Mouse (Mus musculus): ENCODE results near the gene Abtb2.
"Not testable (repeated sequence)": the region's sequence is repeated elsewhere in the genome, so short reads cannot be mapped to it uniquely, and the experiment has no call there.

Abtb2 gene

DNA sequence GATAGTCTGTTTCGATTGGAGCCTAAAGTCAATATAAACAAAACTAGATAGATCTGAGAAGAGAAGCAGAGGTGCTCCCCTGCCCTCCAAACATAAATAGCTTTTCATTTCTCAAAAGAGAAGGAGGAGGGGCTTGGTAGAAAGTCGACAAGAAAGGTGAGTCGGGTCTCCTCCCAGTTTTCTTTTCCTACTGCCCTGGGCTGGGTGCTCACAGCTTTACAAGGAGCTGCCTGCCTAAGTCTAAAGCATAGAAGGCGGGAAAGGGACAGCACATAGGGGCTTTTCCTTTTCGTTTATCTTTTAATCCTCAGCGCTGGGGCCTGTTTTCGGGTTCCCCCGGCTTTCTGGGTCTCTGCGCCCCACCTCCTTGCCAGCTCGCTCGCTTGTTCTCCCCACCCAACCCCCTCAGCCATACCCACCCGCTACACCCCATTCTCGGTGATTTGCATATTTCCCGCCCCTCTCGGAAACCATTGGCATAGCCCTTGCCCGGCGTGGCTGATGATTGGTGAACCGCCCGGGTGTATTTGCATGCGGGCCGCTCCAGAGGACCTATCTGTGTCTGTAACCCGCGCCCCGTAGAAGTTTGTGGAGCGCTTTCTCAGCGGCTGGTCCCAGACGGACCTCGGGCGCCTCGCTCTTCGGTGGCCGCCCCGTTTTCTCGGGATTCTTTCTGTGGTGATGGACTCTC, at the start of gene Abtb2:
Abtb2 (plus strand) TSS at position 579 of the 691 bp plus-strand sequence.
- peak; percentile 96 for DNase-seq (ENCODE audit: low spot score)

DNA sequence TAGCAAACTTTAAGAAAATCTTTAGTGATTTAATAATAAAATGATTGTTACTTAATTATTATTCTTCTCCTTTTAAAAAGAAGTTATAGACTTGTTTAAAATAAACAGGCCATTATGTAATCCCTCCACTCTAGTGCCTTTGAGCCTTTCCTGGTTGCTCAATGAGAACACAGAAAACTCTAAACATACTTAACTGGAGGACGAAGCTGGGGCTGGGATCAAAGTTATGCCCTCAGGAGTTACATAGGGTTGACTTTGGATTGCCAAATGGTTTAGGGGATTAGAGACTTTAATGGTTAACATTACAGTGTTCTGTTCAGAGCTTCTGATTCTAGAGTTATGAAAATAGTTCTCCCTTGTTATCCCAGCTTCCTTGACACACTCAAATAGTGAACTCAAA, 49.6 kb upstream of the Abtb2 start:
- DNase-seq (ENCODE audit: low spot score) = no peak

DNA sequence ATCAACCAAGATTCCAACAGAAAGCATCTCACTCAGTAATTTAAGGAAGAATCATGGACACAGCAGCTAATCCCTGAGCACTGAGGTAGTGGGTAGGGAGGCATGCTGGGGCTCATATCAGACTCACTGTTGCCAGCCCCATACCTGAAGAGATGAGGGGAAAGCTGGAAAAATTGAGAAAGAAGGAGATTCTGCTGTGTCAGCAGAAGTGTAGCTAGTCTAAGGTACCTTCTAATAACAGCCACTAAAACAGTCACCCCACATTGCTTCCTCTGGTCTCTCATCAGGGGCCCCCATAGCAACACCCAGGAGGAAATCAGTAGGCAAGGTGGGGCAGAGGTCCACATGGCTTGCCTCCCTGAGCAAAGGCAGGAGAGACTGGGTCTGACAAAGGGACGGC, 40.5 kb upstream of the Abtb2 start:
- DNase-seq (ENCODE audit: low spot score) = no peak

DNA sequence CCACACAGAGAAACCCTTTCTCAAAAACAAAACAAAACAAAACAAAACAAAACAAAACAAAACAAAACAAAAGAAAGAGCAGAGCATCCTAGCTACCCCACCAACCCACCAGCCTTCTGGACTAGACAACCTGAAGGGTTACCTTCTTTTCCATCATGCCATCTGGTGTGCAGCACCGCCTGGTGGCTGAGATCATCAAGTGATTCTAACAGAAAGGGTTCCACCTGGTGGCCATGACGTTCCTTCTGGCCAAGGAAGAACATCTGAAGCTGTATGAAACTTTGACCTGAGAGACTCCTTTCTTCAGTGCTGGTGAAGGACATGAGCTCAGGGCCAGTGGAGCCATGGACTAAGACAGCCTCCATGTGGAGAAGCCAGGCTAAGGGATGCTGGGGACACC, 19.0 kb upstream of the Abtb2 start:
- peak; percentile 83 for DNase-seq (ENCODE audit: low spot score)

DNA sequence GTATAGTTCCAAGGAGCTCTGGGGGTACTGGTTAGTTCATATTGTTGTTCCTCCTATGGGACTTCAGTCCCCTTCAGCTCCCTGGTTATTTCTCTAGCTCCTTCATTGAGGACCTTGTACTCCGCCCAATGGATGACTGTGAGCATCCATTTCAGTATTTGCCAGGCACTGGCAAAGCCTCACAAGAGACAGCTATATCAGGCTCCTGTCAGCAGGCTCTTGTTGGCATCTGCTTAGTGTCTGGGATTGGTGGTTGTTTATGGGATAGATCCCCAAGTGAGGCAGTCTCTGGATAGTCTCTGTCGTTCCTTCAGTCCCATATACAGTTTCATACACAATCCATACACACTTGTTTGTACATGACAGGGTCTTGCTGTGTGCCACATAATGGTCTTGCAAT, 15.8 kb upstream of the Abtb2 start:
- DNase-seq (ENCODE audit: low spot score) = not testable (repeated sequence)

DNA sequence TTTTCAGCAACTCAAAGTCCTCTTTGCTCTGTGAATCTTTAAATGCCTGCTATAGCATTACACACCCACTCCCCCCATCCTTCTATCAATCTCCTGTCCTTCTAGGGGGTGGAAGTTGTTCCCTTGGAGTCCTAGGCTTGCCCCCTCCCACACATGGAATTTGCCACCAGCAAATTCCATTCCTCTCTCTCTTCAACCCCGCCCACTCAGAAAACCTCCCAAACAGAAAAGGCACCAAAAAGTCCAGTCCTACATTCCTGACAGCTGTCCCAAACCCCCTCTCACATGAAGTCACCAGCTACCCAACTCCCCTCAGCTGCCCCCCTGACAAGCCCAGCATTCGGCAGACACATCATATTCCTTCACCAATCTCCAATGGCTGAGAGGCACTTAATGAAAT, 12.1 kb upstream of the Abtb2 start:
- no peak for DNase-seq (ENCODE audit: low spot score)

DNA sequence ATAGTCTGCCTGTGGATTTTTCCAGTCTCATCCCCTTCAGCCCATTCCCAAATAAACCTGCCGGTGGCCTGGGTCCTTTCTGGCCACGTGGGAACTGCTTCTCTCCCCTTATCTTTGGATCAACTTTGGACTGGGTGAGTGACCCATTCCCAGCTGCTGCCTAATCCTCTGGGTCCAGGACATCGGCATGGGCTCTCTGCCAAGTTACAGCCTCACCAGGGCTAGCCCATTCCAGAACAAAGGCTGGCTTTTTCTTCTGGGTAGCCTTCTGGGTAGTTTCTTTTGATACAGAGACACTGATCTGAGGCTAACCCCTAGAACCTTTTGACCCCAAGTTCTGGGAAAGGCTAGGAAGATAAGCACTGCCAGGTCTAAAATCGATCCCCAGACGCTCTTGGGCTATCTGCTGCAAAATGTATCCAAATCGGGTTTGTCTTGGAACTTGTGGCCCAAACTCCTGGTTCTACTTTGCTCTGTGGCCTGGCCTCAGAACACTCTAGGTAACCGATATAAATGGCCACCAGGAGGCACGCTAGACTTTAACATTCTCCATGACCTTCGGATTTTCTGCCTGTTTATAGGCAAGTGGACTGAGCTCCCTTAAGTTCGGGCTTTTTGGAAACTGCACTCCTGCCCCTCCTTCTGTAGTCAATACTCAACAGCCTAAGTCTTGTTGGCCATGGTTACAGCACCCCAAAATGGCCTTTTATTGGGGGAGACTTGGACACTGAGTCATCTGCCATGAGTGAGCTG, 9.8 kb upstream of the Abtb2 start:
- DNase-seq (ENCODE audit: low spot score) = peak; percentile 68

DNA sequence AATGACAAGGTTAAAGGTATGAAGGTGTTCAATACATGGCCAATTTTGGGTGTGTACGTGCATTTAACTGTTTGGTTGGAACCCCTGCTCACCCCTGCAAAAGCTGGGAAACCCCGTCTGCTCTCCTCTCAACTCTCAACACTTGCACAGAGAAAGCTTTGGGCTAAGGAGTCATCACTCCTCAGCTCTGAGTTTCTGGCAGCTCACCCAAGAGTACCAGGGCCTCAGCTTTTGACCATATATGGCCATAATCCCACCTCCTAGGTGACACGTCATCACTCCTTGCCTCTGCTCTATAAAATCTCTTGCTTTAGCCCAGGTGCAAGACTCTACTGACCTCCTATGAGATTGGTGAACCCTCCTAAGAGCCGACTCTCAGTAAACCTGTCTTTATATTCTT, 5.2 kb upstream of the Abtb2 start:
- no peak for DNase-seq (ENCODE audit: low spot score)

DNA sequence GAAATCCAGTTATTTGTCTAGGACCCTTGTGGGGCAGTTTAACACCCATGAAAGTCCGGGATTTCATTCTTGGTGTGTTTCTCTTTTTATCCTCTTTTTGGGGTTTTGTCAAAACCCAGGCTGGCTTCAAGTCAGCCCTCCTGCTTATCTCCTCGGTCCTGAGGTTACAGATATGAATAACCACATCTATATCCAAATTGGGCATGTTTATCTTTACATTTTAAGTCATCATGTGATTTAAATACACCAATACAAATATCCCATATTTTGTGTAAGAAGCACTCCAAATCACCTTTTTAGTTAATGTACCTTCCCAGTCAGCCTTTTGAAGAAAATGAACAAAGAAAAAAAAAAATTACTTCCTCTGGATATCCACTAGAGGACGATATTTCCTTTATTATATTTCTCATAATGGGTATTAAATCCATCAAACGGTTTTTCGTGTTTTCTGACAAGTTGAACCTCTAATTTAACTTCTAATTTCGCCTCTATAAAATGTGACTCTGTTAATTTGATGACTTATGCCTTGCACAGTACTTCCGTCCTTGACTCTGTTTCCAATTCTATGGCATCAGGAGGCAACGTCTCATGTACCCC, 1.6 kb upstream of the Abtb2 start:
- peak; percentile 25 for DNase-seq (ENCODE audit: low spot score)

DNA sequence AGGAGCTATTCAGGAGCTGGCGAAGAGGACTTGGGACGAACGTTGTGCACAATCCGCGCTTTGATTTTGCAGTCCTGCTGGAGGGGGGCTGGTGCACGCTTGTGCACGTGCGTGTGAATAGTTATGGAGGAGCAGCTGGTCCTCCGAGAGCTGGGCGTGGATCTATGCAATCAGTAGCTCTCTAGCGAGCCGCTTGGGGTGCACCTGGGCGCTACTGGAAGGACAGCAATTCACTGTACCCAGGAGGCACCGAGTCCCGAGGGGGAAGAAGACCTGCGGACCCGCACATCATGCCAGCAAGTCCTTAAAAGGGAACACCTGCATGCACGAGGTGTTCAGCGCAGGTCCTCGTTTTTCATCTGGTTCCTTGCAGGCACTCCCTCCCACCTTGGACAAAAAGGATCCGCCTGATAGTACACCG, 929 bp upstream of the Abtb2 start:
- peak; percentile 52 for DNase-seq (ENCODE audit: low spot score)

DNA sequence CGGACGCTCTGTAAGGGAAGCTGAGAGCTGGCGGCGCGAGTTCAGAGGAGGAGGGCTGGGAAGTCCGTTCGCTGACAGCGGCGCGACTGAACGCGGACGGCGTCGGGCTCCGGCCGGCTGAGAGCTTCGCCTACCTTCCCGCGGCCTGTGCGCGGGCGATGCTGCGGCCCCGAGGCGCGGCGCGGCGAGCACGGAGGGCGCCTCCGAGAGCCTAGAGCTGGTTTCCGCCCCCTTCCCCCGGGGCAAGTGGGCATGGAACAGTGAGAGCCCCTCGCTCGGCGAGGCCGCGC, 258 bp downstream of the Abtb2 start:
- no peak for DNase-seq (ENCODE audit: low spot score)

DNA sequence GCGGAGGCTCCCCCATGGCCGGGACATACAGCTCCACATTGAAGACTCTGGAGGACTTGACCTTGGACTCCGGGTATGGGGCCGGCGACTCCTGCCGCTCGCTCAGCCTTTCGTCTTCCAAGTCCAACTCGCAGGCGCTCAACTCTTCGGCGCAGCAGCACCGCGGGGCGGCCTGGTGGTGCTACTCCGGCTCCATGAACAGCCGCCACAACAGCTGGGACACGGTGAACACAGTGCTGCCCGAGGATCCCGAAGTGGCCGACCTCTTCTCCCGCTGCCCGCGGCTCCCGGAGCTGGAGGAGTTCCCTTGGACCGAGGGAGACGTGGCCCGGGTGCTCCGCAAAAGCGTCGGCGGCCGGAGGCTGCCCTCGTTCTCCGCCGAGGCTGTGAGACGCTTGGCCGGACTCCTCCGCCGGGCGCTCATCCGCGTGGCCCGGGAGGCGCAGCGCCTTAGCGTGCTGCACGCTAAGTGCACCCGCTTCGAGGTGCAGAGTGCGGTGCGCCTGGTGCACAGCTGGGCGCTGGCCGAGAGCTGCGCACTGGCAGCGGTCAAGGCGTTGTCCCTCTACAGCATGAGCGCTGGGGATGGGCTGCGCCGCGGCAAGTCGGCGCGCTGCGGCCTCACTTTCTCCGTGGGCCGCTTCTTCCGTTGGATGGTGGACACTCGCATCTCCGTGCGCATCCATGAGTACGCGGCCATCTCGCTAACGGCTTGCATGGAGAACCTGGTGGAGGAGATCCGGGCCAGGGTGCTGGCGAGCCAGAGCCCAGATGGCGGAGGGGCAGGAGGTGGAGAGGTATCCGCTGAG, 807 bp downstream of the Abtb2 start:
- peak; percentile 74 for DNase-seq (ENCODE audit: low spot score)

DNA sequence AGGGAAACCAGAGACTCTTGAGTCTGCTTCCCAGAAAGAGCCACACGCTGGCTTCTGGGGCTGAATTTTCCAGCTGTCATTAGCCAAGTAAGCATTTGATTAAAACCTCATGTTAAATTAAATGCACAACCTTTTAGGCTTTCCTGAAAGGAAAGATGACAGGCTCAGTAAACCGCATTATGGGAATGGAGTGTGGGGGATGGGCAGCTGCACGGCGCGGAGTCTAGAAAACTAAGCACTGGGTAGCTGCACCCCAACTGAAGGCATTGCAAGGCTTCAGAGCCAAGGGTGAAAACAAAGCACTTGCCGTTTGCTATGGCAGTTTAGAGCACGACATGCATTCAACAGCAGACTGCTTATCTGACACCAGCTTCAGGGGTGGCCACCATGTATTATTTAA, 2.1 kb downstream of the Abtb2 start:
- DNase-seq (ENCODE audit: low spot score) = peak; percentile 45

DNA sequence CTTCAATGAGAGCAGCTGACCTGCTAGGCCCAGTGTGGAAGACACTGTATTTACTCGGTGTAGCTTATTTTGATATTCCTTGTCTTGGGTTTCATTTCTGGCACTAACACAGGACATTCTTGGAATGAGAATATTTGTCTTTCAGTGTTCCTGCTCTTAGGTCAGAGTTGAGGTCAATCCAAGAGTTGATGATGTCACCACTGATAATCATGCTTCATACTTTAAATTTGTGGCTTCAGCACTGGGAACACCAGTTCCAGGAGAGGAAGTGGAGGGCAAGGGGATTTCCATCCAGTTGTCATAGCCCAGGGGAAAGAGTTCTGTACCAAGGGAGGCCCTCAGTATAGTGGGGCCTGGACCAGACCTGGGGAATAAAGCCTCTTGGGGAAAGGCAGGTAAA, 3.6 kb downstream of the Abtb2 start:
- no peak for DNase-seq (ENCODE audit: low spot score)

DNA sequence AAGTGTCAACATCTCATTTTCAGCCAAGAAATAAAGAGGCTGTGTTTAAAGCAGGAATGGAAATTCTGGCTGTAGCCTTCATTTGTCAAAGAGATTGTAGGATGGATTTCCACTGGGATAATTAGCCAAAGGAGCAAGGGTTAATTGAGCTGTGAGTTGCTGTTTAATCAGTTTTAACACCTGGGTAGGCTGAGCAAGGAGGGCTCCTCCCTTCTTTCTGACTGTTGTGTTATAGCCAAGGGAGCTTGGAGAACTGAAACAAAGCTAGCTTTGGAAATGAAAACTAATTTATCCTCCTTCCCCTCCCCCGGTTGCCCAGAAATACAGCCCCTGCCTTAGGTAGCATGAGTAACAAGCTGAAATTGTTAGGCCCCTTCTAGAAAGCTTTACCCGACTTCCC, 6.2 kb downstream of the Abtb2 start:
- DNase-seq (ENCODE audit: low spot score) = no peak

DNA sequence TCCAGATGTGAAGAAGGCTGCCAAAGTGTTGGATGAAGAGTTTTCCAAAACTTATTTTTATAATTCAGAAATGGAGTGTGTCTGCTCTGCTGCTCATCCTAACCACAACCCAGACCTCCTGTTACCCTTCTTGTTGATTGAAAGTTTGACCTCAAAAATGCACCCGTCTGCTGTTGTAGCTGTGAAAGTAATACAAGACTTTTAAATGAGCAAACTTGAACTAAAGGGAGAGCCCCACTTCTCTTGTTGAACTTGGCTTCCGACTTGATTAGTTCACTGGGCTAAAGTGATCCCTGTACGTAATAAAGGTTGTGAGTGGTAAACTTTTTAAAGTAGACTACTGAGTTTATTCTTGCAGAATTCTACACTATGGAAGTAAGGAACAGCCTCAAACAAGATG, 10.3 kb downstream of the Abtb2 start:
- no peak for DNase-seq (ENCODE audit: low spot score)

DNA sequence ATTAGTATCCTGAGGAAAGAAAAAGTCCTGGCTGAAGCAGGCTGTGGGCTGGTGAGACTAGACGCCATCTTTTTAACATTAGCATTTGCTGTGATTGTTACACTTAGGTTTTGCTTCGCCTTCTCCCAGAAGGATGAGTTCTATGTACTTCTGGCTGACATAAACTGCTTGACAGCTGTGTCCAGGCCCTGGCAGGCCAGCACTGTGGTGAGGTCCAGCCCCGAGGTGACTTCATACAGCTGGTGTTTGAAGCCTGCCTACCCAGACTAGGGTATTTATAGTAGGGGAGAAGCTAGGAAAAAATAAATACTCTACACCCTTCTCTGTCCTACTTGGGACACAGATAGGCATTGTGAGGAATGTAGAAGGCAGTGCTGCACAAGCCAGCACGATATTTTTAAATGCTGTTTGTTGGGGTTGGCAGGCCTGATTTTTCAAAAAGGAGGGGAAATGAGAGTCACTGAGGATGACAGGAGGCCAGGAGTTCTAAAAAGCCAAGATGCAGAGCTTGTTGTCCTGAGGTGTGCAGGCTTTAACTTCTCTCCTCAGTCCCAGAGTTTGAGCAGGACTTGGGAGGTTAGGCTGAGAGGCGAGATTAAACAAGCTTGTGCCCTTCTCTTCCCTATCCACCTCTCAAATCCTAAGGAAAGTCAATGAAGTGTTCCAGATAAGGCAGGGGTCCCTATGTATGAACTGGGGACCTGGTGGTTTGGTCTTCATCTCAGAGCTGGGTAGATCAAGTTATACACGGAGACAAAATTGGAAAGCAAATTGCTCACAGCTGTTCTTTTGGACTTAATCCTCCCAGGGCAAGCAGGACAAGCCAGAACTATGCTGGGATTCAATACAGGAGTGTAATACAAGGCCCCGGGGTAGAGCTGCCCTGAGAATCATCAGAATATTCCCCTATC, 11.9 kb downstream of the Abtb2 start:
- DNase-seq (ENCODE audit: low spot score) = no peak

DNA sequence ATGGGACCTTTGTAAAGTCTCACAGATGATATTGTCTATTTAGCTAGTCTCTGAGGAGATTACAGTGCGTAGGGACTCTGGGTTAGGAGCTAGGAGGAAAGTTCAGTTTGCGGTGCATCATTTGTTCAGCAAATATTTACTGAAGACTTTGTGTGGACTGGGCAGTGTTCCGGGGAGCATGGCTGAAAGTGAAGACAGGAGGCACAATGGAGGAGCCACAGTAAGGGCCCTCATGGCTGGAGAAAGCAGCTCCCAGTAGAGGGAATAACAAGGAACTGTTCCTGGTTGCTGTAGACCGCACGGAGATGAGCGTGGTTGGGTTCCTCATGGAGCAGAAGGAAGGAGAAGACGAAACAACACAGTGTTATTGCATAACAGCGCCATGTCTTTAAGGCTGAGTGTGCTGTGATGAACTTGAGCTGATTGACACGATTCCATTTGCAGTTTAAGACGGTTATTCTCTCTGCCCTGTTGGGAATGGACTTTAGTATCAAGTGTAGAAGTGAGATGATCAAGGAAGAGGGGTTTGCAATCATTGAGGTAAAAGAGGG, 12.6 kb downstream of the Abtb2 start:
- no peak for DNase-seq (ENCODE audit: low spot score)

DNA sequence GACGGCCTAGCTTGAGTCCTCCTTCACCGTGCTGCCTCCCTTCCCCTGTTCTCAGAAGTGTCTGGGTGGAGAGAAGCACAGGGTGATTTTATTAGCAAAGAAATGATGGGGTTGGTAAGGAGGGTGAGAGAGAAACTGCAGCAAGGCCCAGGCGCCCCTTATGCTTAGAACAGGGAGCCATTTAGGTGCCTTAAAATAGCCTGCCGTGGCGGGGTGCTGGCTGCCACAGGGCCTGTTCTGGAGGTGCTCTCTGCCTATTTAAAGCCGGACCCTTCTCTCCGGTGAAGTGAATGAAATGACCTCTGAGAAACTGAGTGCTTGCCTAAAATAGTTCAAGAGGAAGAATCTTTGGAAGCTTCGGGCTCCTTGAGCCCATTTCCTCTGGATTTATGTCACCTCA, 14.6 kb downstream of the Abtb2 start:
- no peak for DNase-seq (ENCODE audit: low spot score)

DNA sequence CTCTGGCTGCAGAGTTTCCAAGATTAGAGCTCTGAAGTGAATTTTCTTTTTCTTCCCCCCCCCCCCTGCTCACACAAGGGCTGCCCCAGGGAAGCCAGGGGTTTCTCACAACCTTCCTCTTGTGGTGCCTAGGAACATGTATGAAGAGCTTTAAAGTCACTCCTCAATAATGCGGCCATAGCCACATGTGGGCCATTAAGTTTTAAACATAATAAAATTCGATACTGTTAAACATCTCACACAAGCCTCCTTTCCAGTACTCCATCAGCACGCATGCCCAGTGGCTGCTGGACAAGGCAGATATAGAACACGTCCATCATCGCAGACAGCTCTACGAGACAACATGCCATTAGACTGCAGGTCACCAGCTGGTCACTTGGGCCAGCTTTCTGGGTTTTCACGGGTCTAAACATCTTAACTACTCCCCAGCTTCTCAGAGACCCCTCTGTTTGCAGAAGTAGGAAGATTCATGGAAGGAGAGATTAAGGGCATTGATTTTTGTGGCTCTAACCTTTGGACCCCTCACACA, 15.3 kb downstream of the Abtb2 start:
- peak; percentile 50 for DNase-seq (ENCODE audit: low spot score)

DNA sequence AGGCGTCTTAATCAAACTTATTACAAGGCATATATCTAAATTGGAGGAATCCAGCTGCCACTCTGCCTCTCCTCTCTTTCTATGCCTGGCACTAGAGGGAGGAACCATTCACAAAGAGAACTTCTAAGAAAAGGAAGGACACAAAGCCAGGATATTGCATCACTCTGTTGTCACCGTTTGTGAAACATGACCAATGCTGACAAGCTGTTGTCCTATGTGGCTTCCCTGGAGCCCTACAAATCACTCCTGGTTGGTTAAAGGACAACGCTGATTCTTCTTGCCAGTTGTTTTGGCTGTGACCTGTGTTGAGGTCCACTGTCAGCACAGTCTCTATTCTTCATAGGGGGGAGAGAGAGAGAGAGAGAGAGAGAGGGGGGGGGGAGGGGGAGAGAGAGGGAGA, 17.2 kb downstream of the Abtb2 start:
- DNase-seq (ENCODE audit: low spot score) = peak; percentile 23

Measured in embryo, embryonic 10 days (tissue).